Mouse (Mus musculus) CH12.LX (cell line): ENCODE measurements around the gene Crtc1. TPM values are rescaled to one million over a fixed set of nuclear protein-coding genes. Genes with fewer than 3 reads are reported as not detected.

Experiments
- DNase-seq: peaks from one replicate; pipeline ENCODE4 v3.0.0-alpha.2; 2013; ENCODE audit errors: extremely low read depth
- H3K27ac ChIP-seq: 2 replicates; pipeline ENCODE4 v1.5.1; 2012; ENCODE audit warnings: low read depth, mild to moderate bottlenecking, control low read depth, moderate library complexity; ENCODE audit not compliant: insufficient read depth
- H3K27me3 ChIP-seq: replicated peaks from 2 replicates; pipeline ENCODE3; 2012; ENCODE audit warnings: inconsistent platforms
- H3K36me3 ChIP-seq, 2 experiments: replicated peaks in 1 of 2; 2 replicates each; pipeline versions ENCODE3 to v1.6.1; 2012; ENCODE audit warnings: inconsistent platforms in 1 of 2, low read length in 1 of 2, mild to moderate bottlenecking in 1 of 2, mixed read lengths in 1 of 2, moderate library complexity in 1 of 2; ENCODE audit not compliant: control insufficient read depth in 1 of 2, insufficient read depth in 1 of 2
- H3K4me1 ChIP-seq, 2 experiments: 2 replicates each; pipeline ENCODE4 v1.6.1; 2012; ENCODE audit warnings: inconsistent platforms in 1 of 2, moderate library complexity in 1 of 2; ENCODE audit not compliant: insufficient read depth in 2 of 2, control insufficient read depth in 1 of 2
- H3K4me2 ChIP-seq: 2 replicates; pipeline ENCODE4 v1.6.1; 2012; ENCODE audit warnings: low read depth, mild to moderate bottlenecking, control low read depth; ENCODE audit not compliant: poor library complexity, insufficient read depth, severe bottlenecking
- H3K4me3 ChIP-seq, 3 experiments: fragments of 150-350 bp in 1 of 3; sonication (generic) in 1 of 3; replicated peaks in 1 of 3; 2 replicates each; pipeline versions ENCODE3 to v1.5.1; 2011 to 2012; ENCODE audit warnings: low read depth in 2 of 3, low read length in 2 of 3, mild to moderate bottlenecking in 2 of 3, moderate library complexity in 2 of 3, control low read depth in 1 of 3, improper control_type of control experiment in 1 of 3, inconsistent platforms in 1 of 3, mixed read lengths in 1 of 3; ENCODE audit not compliant: poor library complexity in 1 of 3
- H3K79me2 ChIP-seq: replicated peaks from 2 replicates; pipeline ENCODE4 v1.6.1; 2012; ENCODE audit warnings: mild to moderate bottlenecking, moderate library complexity; ENCODE audit not compliant: control insufficient read depth, poor library complexity, insufficient read depth, severe bottlenecking; ENCODE audit errors: extremely low read depth
- H3K9ac ChIP-seq: 2 replicates; pipeline ENCODE4 v1.6.1; 2012; ENCODE audit warnings: low read depth, mild to moderate bottlenecking, control low read depth, moderate library complexity; ENCODE audit not compliant: insufficient read depth
- H3K9me3 ChIP-seq: replicated peaks from 2 replicates; pipeline ENCODE3; 2012; ENCODE audit warnings: low read length, inconsistent platforms, mixed read lengths
- CHD1 ChIP-seq: IDR thresholded peaks from 2 replicates; pipeline ENCODE4 v1.6.1; 2012; ENCODE audit warnings: low read depth, low read length, improper control_type of control experiment, inconsistent platforms
- CHD2 ChIP-seq: IDR thresholded peaks from 2 replicates; pipeline ENCODE4 v1.6.1; 2011; ENCODE audit warnings: low read length, improper control_type of control experiment
- CTCF ChIP-seq, 2 experiments: IDR thresholded peaks in 1 of 2; conservative IDR thresholded peaks in 1 of 2; 2 replicates each; pipeline ENCODE4 v1.5.1; 2011 to 2012; ENCODE audit warnings: low read depth in 2 of 2, low read length in 2 of 2, improper control_type of control experiment in 1 of 2, inconsistent platforms in 1 of 2, mild to moderate bottlenecking in 1 of 2, moderate library complexity in 1 of 2
- E2F4 ChIP-seq: IDR thresholded peaks from 2 replicates; pipeline ENCODE4 v1.6.1; 2011; ENCODE audit warnings: low read depth, low read length, improper control_type of control experiment; ENCODE audit not compliant: insufficient replicate concordance
- EP300 ChIP-seq: IDR thresholded peaks from 2 replicates; pipeline ENCODE4 v1.6.1; 2011; ENCODE audit warnings: low read length, improper control_type of control experiment
- ETS1 ChIP-seq: conservative IDR thresholded peaks from 2 replicates; pipeline ENCODE4 v1.6.1; 2012; ENCODE audit warnings: low read depth, mild to moderate bottlenecking, inconsistent platforms, low read length, improper control_type of control experiment, moderate library complexity
- GABPA ChIP-seq: IDR thresholded peaks from 2 replicates; pipeline ENCODE4 v1.6.1; 2012; ENCODE audit warnings: low read depth, low read length, improper control_type of control experiment, inconsistent platforms; ENCODE audit not compliant: insufficient replicate concordance
- HCFC1 ChIP-seq: IDR thresholded peaks from 2 replicates; pipeline ENCODE4 v1.6.1; 2012; ENCODE audit warnings: low read depth, mild to moderate bottlenecking, inconsistent platforms, low read length, improper control_type of control experiment
- MAFK ChIP-seq: IDR thresholded peaks from 2 replicates; pipeline ENCODE4 v1.6.1; 2011; ENCODE audit warnings: low read length, improper control_type of control experiment; ENCODE audit not compliant: insufficient replicate concordance
- MAX ChIP-seq: IDR thresholded peaks from 2 replicates; pipeline ENCODE4 v1.6.1; 2011; ENCODE audit warnings: low read length, improper control_type of control experiment
- MXI1 ChIP-seq: IDR thresholded peaks from 2 replicates; pipeline ENCODE4 v1.6.1; 2011; ENCODE audit warnings: mild to moderate bottlenecking, low read depth, low read length, improper control_type of control experiment
- MYC ChIP-seq: IDR thresholded peaks from 2 replicates; pipeline ENCODE4 v1.6.1; 2011; ENCODE audit warnings: low read depth, mild to moderate bottlenecking, improper control_type of control experiment, low read length
- NELFE ChIP-seq: IDR thresholded peaks from 2 replicates; pipeline ENCODE4 v1.6.1; 2011; ENCODE audit warnings: low read depth, low read length, improper control_type of control experiment
- NRF1 ChIP-seq: IDR thresholded peaks from 2 replicates; pipeline ENCODE4 v1.6.1; 2014; ENCODE audit warnings: low read depth, mild to moderate bottlenecking, inconsistent platforms, low read length, improper control_type of control experiment, moderate library complexity
- PAX5 ChIP-seq: IDR thresholded peaks from 2 replicates; pipeline ENCODE4 v1.6.1; 2012; ENCODE audit warnings: low read length, inconsistent platforms, mixed read lengths
- POLR2A ChIP-seq: IDR thresholded peaks from 2 replicates; pipeline ENCODE4 v1.6.1; 2011; ENCODE audit warnings: low read depth, mild to moderate bottlenecking, improper control_type of control experiment, low read length
- RAD21 ChIP-seq: IDR thresholded peaks from 2 replicates; pipeline ENCODE4 v1.6.1; 2011; ENCODE audit warnings: low read depth, mild to moderate bottlenecking, low read length, improper control_type of control experiment, moderate library complexity
- USF1 ChIP-seq: IDR thresholded peaks from 2 replicates; pipeline ENCODE4 v1.6.1; 2014; ENCODE audit warnings: low read depth, mild to moderate bottlenecking, inconsistent platforms, low read length, improper control_type of control experiment
- ZKSCAN1 ChIP-seq: IDR thresholded peaks from 2 replicates; pipeline ENCODE4 v1.6.1; 2012; ENCODE audit warnings: low read depth, inconsistent platforms, low read length, improper control_type of control experiment, borderline replicate concordance
- ZMIZ1 ChIP-seq: IDR thresholded peaks from 2 replicates; pipeline ENCODE4 v1.6.1; 2012; ENCODE audit warnings: low read depth, mild to moderate bottlenecking, inconsistent platforms, low read length, improper control_type of control experiment
- dilution Hi-C: fragments of 300-500 bp; cut with MboI; formaldehyde crosslinking; loops from 2 replicates; pipeline ENCODE4 v1.14.3; 2020; ENCODE audit warnings: low sequenced_read_pairs; ENCODE audit not compliant: extremely low pct_unique_long_range_greater_than_20kb, extremely low pct_ligation_motif_present
- in situ Hi-C: fragments of 300-500 bp; cut with MboI; formaldehyde crosslinking; loops from 3 replicates; pipeline ENCODE4 v1.14.3; 2019; ENCODE audit warnings: low sequenced_read_pairs, low pct_ligation_motif_present, low pct_unique_long_range_greater_than_20kb, mixed read lengths
- polyA plus RNA-seq: library from polyadenylated mRNA; unstranded; fragments of >175 nt; gene quantifications from 2 replicates; pipeline ENCODE4 v1.2.1, GENCODE M21; 2012; ENCODE audit warnings: low read depth; ENCODE audit not compliant: insufficient read length
- total RNA-seq, 2 experiments: library from RNA; depleted of rRNA; stranded (reverse); fragments of 300-350 nt in 1 of 2; fragments of >200 nt in 1 of 2; gene quantifications; 2 replicates each; pipeline ENCODE4 v1.2.3; 2012 to 2014

Crtc1 gene
- total and polyA plus RNA-seq, 3 experiments: 2.0 to 8.6 (median 2.2) TPM

- Histone ChIP-seq H3K4me3 (peak overlapping the region; percentile 85 to 90 (median 85)), H3K4me1 (peaks cover 44 to 65% of the 10 kb centered on the region in 2 experiments), H3K27ac (no peak overlapping the region), H3K79me2 (peaks cover 65% of the 10 kb centered on the region)
- peak; percentile 25 for DNase-seq
- no peak for TF ChIP-seq NRF1
- no peak for TF ChIP-seq GABPA
- no peak for TF ChIP-seq CHD2
- TF ChIP-seq ZKSCAN1: no peak
- no peak for TF ChIP-seq USF1
- TF ChIP-seq EP300: no peak
- no peak for TF ChIP-seq NELFE
- no peak for TF ChIP-seq ZMIZ1
- no peak for TF ChIP-seq CTCF (conservative IDR thresholded peaks at IDR 0.05 in 1 of 2, IDR thresholded peaks at IDR 0.05 in 1 of 2; ENCODE audit: low read depth in 2 of 2, low read length in 2 of 2)
- no peak for TF ChIP-seq MAFK
- no peak for TF ChIP-seq MAX
- no peak for TF ChIP-seq RAD21
- no peak for TF ChIP-seq HCFC1
- TF ChIP-seq E2F4: no peak
- no peak for TF ChIP-seq ETS1
- TF ChIP-seq MXI1: no peak
- TF ChIP-seq CHD1: no peak
- TF ChIP-seq, all 38 proteins: peak for 0
- dilution Hi-C loops: no loop called here
- Histone ChIP-seq H3K27me3 (no peaks in the 10 kb centered on the region), H3K9me3 (no peaks in the 10 kb centered on the region), H3K36me3 (peaks cover 18 to 50% of the 10 kb centered on the region in 2 experiments), H3K9ac (peak overlapping the region; percentile 83), H3K4me2 (peak overlapping the region; percentile 58)
- in situ Hi-C loops: no loop called here
Measured at GRCm38 (mm10) chr8:70351035-70351999, 88.1 kb downstream of the Crtc1 start.

- Histone ChIP-seq H3K79me2 (peaks cover 90% of the 10 kb centered on the region), H3K36me3 (peaks cover 38 to 81% of the 10 kb centered on the region in 2 experiments), H3K9ac (no peak overlapping the region), H3K9me3 (no peaks in the 10 kb centered on the region), H3K4me3 (no peak overlapping the region), H3K4me1 (peaks cover 36 to 58% of the 10 kb centered on the region in 2 experiments), H3K27me3 (no peaks in the 10 kb centered on the region), H3K27ac (no peak overlapping the region), H3K4me2 (no peak overlapping the region)
- TF ChIP-seq PAX5 (no peak), NRF1 (no peak), POLR2A (no peak), E2F4 (no peak), MAFK (no peak), ZKSCAN1 (no peak), MYC (no peak)
- no peak for DNase-seq
- dilution Hi-C loops (no loop called here), in situ Hi-C loops (loop anchor here (5.0 kb wide), 1 partner anchor 36 kb away; no protein-coding TSS in a partner anchor)
Measured at GRCm38 (mm10) chr8:70347860-70348420, 91.4 kb downstream of the Crtc1 start.
